Mouse (Mus musculus) central nervous system, embryonic 14 days (tissue): ENCODE data around the gene Wdr20. TPM values are rescaled to one million over a fixed set of nuclear protein-coding genes. Genes with fewer than 3 reads are reported as not detected.

Experiments used
- polyA plus RNA-seq: library from polyadenylated mRNA; depleted of rRNA; stranded (reverse); fragments of >200 nt; gene quantifications from 2 replicates; pipeline ENCODE4 v1.2.3, GENCODE M21; 2012; rRNA removed

Wdr20 gene
- polyA plus RNA-seq, result 28.5 and 29.9 TPM in 2 replicates

DNA sequence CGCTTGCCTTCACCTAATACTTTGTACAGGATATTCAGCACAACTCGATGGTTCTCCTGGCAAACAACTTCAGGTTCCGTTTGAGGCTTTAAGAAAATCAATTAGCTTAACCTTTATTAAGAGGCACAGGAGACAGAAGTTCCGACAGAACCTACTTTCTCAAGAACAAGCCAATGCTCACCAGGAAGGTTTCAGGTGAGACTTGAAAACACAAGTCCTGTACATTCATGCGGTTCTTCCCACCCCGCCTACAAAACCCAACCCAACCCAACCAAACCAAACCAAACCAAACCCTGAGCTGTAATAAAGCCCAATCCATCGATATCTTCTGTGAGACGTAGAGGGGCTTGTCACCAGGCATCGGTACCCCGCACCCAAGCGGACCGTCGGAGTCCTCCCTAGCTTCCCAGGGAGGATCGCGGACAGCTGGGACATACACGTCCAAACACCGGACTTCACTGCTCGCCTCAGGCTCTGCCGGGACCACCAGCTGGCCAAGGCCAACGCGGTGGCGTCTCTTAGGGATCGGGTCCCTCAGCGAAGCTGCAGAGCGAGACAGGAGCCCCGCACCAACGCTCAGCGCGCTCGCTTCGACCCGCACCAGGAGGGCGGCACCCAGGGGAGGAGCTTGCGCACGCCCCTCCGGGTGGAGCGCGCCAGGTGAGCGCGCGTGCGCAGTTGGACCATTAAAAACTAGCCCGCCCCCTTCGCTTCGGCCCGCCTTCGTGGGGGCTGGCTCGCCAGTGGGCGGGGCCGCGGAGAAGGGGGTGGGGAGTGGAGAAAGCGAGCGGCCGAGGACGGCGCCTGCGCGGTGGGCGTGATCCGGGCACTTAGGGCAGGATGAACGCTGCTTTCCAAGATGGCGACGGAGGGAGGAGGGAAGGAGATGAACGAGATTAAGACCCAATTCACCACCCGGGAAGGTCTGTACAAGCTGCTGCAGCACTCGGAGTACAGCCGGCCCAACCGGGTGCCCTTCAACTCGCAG is at the start of gene Wdr20:
Gene Wdr20, plus strand, starts transcription at position 775 of the 988 bp plus-strand sequence.

DNA sequence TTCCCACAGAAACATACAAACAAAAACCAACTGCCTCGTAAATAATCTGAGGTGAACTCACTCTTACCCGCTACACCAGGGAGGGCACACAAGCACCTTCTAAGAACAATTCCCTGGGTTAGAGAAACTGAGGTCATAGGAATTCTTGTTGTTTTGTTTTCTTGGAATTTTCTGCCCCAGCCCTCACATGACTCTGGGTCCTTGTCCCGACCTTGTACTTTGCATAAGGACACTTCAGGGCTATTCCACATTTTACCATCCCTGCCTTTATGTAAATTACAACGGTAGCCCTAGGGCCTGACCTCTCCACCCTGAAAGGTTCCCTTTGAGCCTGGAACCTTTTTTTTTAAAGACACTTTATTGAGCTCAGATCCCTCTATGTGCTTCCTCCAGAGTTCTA is 35.2 kb upstream of the Wdr20 start, which contains the start of gene Hsp90aa1:
Gene Hsp90aa1, minus strand, starts transcription at position 173 of the 400 bp plus-strand sequence.

DNA sequence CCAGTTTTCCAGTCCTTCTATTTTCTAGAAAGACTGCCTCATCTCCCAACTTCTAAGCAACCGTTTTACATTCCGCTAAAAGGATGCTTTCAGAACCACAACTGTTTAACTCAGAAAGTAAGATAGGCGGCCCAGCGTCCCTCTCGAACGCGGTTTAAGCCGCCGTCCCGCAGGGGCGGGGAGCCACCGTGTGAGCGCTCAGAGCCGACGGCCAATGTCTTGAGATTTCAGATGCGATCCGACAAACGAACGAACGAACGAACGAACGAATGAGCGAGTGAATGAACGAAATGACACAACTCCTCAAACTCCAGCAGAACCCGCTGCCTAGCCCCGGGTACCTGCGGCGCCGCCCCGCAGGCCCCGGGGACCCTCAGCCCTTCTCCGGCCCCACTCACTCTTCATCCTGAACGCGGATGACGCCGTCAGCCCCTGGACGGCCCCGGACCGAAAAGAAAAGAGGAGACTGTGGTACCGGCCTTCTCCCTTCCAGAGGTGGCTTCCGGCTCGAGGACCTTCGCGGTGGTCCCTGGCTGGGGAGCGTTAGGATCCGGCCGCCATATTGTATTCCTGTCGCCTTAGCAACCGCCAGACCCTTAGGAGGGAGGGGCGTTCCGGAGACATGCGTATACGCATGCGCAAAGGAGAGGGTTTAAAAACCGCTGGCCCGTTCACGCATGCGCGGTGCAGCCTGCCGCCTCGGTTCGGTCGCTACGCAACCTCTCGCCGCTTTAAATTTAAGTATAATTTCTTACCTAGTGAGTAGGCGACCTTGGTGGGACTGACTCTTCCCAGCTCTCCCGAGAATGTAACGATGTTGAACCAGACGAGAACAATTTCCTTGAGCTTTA is 102.8 kb downstream of the Wdr20 start, which contains the start of gene Mok:
Gene Mok, minus strand, starts transcription at position 592 of the 851 bp plus-strand sequence.

DNA sequence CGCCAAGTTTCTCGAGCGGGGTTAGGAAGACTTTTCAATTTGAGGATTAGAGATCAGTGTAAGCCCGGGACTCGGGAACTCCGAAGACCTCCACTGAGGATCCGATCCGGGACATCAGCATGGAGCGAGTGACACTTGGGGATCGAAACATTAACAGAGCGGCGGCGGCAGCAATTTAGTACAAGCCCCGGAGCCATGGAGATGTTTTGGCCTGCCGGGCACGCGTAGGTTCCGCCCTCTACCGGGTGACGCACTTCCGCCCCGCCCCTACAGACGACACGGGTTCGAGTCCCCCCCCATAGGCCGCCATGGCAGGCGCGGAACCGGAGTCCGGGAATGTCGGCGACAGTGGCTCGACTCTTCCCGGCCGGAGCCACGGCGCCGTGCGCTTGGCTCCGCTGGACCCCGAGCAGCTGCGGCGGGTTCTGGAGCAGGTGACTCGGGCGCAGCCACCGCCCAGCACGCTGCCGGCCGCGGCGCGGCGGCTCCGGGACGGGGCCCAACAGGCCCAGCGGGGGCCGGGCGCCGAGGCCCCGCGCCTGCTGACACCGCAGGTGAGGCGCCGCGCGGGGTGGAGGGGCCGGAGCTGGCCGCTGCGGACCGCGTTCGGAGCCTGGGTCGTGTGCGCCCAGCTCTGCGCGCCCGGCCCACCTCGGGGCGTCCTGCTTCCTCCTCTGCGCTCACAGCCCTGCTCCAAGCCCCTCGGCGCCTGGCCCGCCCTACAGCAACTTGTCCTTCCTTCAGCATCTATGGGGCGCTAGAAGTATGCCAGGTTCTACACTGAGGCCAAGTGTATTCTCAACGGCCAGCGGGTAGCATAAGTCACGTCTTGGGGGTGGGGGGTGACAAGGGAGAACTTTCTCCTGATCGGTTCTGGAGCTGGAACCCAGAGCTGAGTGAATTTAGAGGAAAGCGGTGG is 112.5 kb downstream of the Wdr20 start, which contains the start of gene Zfp839:
Gene Zfp839, plus strand, starts transcription at position 244 of the 919 bp plus-strand sequence.

Other genes starting within 250 kb of the Wdr20 start
- 322 and 358 TPM in 2 replicates for gene Dync1h1, start 136.5 kb upstream of the Wdr20 start, polyA plus RNA-seq
- gene 1700001K19Rik, start 55.3 kb upstream of the Wdr20 start, polyA plus RNA-seq, result not detected in 2 replicates
- gene Hsp90aa1, start 35.2 kb upstream of the Wdr20 start, polyA plus RNA-seq, result 390 and 422 TPM in 2 replicates
- gene Mok, start 103.0 kb downstream of the Wdr20 start, polyA plus RNA-seq, result 12.3 and 14.3 TPM in 2 replicates
- gene Zfp839, start 112.3 kb downstream of the Wdr20 start, polyA plus RNA-seq, result 3.9 and 5.1 TPM in 2 replicates
- gene Cinp, start 151.2 kb downstream of the Wdr20 start, polyA plus RNA-seq, result 70.3 and 70.5 TPM in 2 replicates
- 14.8 TPM in 2 replicates for gene Tecpr2, start 151.3 kb downstream of the Wdr20 start, polyA plus RNA-seq
- 9.8 and 10.8 TPM in 2 replicates for gene Ankrd9, start 241.1 kb downstream of the Wdr20 start, polyA plus RNA-seq